Mouse (Mus musculus) liver, adult 2 months (tissue): ENCODE measurements around the gene Helz.

Experiments used
- CTCF ChIP-seq: fragments of 200-500 bp; IDR thresholded peaks from 2 replicates; pipeline ENCODE4 v1.5.1; 2011; ENCODE audit warnings: low read depth, low read length, control low read depth
- POLR2A ChIP-seq: fragments of 200-500 bp; IDR thresholded peaks from 2 replicates; pipeline ENCODE4 v1.6.1; 2011; ENCODE audit warnings: low read length, control low read depth; ENCODE audit not compliant: insufficient read depth; ENCODE audit errors: extremely low read depth

- TF ChIP-seq CTCF: no peak
- no peak for TF ChIP-seq POLR2A
These were observed 145.6 kb downstream of the Helz start for GRCm38 (mm10) chr11:107693338-107693737.
